Mouse (Mus musculus): ENCODE data around the gene 9930111J21Rik2. TPM values are rescaled to one million over a fixed set of nuclear protein-coding genes. Genes with fewer than 3 reads are reported as not detected.
"Not testable (repeated sequence)": the region's sequence is repeated elsewhere in the genome, so short reads cannot be mapped to it uniquely, and the experiment has no call there.

9930111J21Rik2 gene
- polyA plus RNA-seq, 1 experiment: 2.4 TPM

- H3K36me3 ChIP-seq (ENCODE audit: control insufficient read depth, insufficient read depth, low read length): no peaks in the 10 kb centered on the region
- H3K4me3 ChIP-seq (ENCODE audit: insufficient read depth, low read depth, low read length): no peak overlapping the region
- TF ChIP-seq CTCF (conservative IDR thresholded peaks at IDR 0.05; ENCODE audit: insufficient read depth, insufficient read length, low read depth, low read length) (no peak), POLR2A (IDR thresholded peaks at IDR 0.05; ENCODE audit: low read depth, low read length) (no peak)
- WGBS: 62% methylated on average over 1 of the region's 1 CpGs
- DNase-seq: no peak
- H3K27me3 ChIP-seq (replicated peaks; ENCODE audit: control insufficient read depth, insufficient read depth, low read length): no peaks in the 10 kb centered on the region
- H3K4me1 ChIP-seq (ENCODE audit: control insufficient read depth, insufficient read depth, low read length): peaks cover 16% of the 10 kb centered on the region
- peak overlapping the region; percentile 83 for H3K27ac ChIP-seq (ENCODE audit: insufficient read depth, low read depth, low read length)
Measured at GRCm38 (mm10) chr11:49077012-49077411, 26.0 kb upstream of the 9930111J21Rik2 start.

DNA sequence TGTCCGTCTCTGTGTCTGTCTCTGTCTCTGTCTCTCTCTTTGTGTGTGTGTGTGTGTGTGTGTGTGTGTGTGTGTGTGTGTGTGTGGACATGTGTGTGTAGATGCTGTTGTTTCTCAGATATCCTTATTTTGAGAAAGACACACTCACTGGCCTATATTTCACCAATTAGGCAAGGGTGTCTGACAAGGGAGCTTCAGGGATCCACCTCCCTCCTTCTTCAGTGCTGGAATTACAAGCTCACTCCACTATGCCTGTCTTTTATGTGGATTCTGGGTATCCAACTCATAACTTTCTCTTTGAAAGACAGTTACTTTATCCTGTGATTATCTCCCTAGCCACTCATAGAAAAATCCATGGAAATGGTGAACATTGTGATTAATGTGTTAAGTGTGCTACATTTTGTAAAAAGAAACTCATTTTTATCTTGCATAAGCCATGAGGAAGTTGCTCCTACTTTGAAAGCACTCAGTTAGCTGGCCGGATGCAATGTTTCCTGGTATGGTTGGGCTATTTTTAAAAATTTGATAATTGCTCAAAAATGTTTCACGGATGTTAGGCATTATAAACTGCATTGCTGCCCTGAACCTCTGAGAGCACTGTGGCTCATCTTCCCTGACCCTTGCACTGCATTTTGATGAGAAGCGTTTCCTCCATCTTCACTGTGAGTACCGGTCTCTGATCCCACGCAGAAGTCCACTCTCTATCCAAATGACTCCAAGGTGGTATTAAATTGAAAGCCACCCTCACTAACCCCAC is 25.1 kb upstream of the 9930111J21Rik2 start, which contains the start of gene Ifi47:
Ifi47 (plus strand) TSS at position 587 of the 757 bp plus-strand sequence.
- H3K4me3 ChIP-seq (ENCODE audit: insufficient read depth, low read depth, low read length); H3K36me3 ChIP-seq (ENCODE audit: control insufficient read depth, insufficient read depth, low read length); H3K27me3 ChIP-seq (replicated peaks; ENCODE audit: control insufficient read depth, insufficient read depth, low read length): not testable (repeated sequence)
- peak; percentile 83 for DNase-seq
- Histone ChIP-seq H3K27ac (ENCODE audit: insufficient read depth, low read depth, low read length) (peak within 1 kb of the TSS; percentile 83), H3K4me1 (ENCODE audit: control insufficient read depth, insufficient read depth, low read length) (peaks cover 13% of the 10 kb centered on the region)
- 38% methylated on average over 6 of the region's 6 CpGs for WGBS
- 0 out of 2 replicates have a peak, but pooled peaks have one; percentile 11 for TF ChIP-seq CTCF (conservative IDR thresholded peaks at IDR 0.05; ENCODE audit: insufficient read depth, insufficient read length, low read depth, low read length)

- no peak for DNase-seq
- Histone ChIP-seq H3K36me3 (ENCODE audit: control insufficient read depth, insufficient read depth, low read length) (no peaks in the 10 kb centered on the region), H3K27me3 (replicated peaks; ENCODE audit: control insufficient read depth, insufficient read depth, low read length) (no peaks in the 10 kb centered on the region), H3K4me3 (ENCODE audit: insufficient read depth, low read depth, low read length) (no peak overlapping the region), H3K27ac (ENCODE audit: insufficient read depth, low read depth, low read length) (no peak overlapping the region), H3K4me1 (ENCODE audit: control insufficient read depth, insufficient read depth, low read length) (no peaks in the 10 kb centered on the region; the same call in 1 of the 2 replicates)
- WGBS: 93% methylated on average over 1 of the region's 1 CpGs
- TF ChIP-seq CTCF (conservative IDR thresholded peaks at IDR 0.05; ENCODE audit: insufficient read depth, insufficient read length, low read depth, low read length) (no peak), POLR2A (IDR thresholded peaks at IDR 0.05; ENCODE audit: low read depth, low read length) (no peak)
Measured at GRCm38 (mm10) chr11:49068358-49068757, 17.3 kb upstream of the 9930111J21Rik2 start.

- H3K4me1 ChIP-seq (ENCODE audit: control insufficient read depth, insufficient read depth, low read length); H3K27me3 ChIP-seq (replicated peaks; ENCODE audit: control insufficient read depth, insufficient read depth, low read length); H3K36me3 ChIP-seq (ENCODE audit: control insufficient read depth, insufficient read depth, low read length): not testable (repeated sequence)
- peak within 1 kb of the TSS; percentile 39 for H3K4me3 ChIP-seq (ENCODE audit: insufficient read depth, low read depth, low read length)
- DNase-seq: peak; percentile 63
- peak within 1 kb of the TSS; percentile 64 for H3K27ac ChIP-seq (ENCODE audit: insufficient read depth, low read depth, low read length)
- 54% methylated on average over 5 of the region's 5 CpGs for WGBS
Measured at GRCm38 (mm10) chr11:49063713-49064469, 12.8 kb upstream of the 9930111J21Rik2 start, which contains the start of gene Tgtp2. Gene Tgtp2 (minus strand): TSS chr11:49064206.

DNA sequence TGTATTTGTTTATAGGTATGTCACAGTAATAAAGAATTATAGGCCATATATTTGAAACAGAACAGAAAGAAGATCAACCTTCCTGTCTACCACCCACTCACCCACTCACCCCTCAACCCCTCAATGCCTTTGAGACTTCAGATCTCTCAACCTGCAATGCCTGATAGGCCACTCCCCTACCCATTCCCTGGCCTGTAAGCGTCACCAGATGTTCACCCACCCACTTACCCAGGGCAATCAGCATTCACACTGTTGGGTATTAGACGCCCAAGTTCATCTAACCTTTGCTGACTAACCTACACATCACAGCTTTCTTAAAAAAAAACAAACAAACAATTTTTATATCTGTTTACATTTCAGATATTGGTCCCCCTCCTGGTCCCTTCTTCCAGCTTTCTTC is 10.8 kb upstream of the 9930111J21Rik2 start:
- not testable (repeated sequence) for H3K27me3 ChIP-seq (replicated peaks; ENCODE audit: control insufficient read depth, insufficient read depth, low read length); H3K27ac ChIP-seq (ENCODE audit: insufficient read depth, low read depth, low read length); H3K36me3 ChIP-seq (ENCODE audit: control insufficient read depth, insufficient read depth, low read length); DNase-seq; H3K4me1 ChIP-seq (ENCODE audit: control insufficient read depth, insufficient read depth, low read length)
- 65% methylated on average over 2 of the region's 2 CpGs for WGBS
- H3K4me3 ChIP-seq (ENCODE audit: insufficient read depth, low read depth, low read length): peak overlapping the region; percentile 47

- not testable (repeated sequence) for DNase-seq; H3K27ac ChIP-seq (ENCODE audit: insufficient read depth, low read depth, low read length); H3K36me3 ChIP-seq (ENCODE audit: control insufficient read depth, insufficient read depth, low read length); H3K4me3 ChIP-seq (ENCODE audit: insufficient read depth, low read depth, low read length); H3K27me3 ChIP-seq (replicated peaks; ENCODE audit: control insufficient read depth, insufficient read depth, low read length); H3K4me1 ChIP-seq (ENCODE audit: control insufficient read depth, insufficient read depth, low read length)
- 46% methylated on average over 2 of the region's 3 CpGs for WGBS
Measured at GRCm38 (mm10) chr11:49060061-49060460, 9.0 kb upstream of the 9930111J21Rik2 start.

DNA sequence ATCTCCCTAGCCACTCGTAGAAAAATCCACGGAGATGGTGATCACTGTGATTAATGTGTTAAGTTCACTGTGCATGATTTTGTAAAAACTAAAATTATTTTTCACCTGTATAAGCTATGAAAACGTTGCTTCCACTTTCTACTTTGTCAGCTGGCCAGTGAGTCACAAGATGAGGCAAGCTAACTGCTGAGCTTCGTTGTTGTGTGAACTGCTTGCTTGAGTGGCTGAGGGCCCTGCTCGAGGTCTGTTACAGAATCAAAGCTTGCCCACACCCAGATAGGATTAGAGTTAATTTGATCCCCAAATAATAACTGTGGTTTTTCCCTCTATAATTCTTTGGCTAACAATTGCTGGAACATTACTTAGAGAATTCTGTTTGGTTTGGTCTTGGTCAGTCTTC is 852 bp upstream of the 9930111J21Rik2 start:
- not testable (repeated sequence) for H3K4me1 ChIP-seq (ENCODE audit: control insufficient read depth, insufficient read depth, low read length); H3K36me3 ChIP-seq (ENCODE audit: control insufficient read depth, insufficient read depth, low read length); H3K27me3 ChIP-seq (replicated peaks; ENCODE audit: control insufficient read depth, insufficient read depth, low read length); H3K27ac ChIP-seq (ENCODE audit: insufficient read depth, low read depth, low read length); DNase-seq; H3K4me3 ChIP-seq (ENCODE audit: insufficient read depth, low read depth, low read length)
- no CpG with 5 or more reads among the region's 5 CpGs for WGBS

GRCm38 (mm10) chr11:49050064-49050463 is 978 bp downstream of the 9930111J21Rik2 start:
- not testable (repeated sequence) for H3K27me3 ChIP-seq (replicated peaks; ENCODE audit: control insufficient read depth, insufficient read depth, low read length); H3K36me3 ChIP-seq (ENCODE audit: control insufficient read depth, insufficient read depth, low read length); DNase-seq; H3K27ac ChIP-seq (ENCODE audit: insufficient read depth, low read depth, low read length); H3K4me1 ChIP-seq (ENCODE audit: control insufficient read depth, insufficient read depth, low read length); H3K4me3 ChIP-seq (ENCODE audit: insufficient read depth, low read depth, low read length)

GRCm38 (mm10) chr11:49012074-49012473 is 39.0 kb downstream of the 9930111J21Rik2 start:
- not testable (repeated sequence) for H3K27me3 ChIP-seq (replicated peaks; ENCODE audit: control insufficient read depth, insufficient read depth, low read length); H3K27ac ChIP-seq (ENCODE audit: insufficient read depth, low read depth, low read length); H3K4me3 ChIP-seq (ENCODE audit: insufficient read depth, low read depth, low read length); H3K36me3 ChIP-seq (ENCODE audit: control insufficient read depth, insufficient read depth, low read length); H3K4me1 ChIP-seq (ENCODE audit: control insufficient read depth, insufficient read depth, low read length); DNase-seq

DNA sequence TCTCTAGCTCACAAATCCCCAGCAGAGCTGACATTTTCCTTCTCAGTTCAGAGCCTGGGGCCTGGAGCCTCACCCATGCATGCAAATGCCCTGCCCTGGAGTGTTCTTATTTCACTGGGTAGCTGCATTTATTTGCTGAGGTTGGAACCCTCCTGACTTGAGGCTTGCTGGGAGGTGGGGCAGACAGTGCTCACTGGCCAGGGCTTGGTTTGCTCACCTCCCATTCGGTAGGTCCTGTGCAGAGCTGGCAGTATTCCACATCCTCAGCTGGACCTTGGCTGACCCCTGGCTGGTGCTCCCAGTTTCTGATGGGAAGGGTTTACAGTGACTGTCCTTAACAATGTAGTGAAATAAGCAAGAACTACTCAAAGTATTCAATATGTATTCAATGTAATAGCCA is 44.3 kb downstream of the 9930111J21Rik2 start:
- WGBS: 0% methylated on average over 1 of the region's 1 CpGs
- H3K27me3 ChIP-seq (replicated peaks; ENCODE audit: control insufficient read depth, insufficient read depth, low read length); H3K4me3 ChIP-seq (ENCODE audit: insufficient read depth, low read depth, low read length); H3K4me1 ChIP-seq (ENCODE audit: control insufficient read depth, insufficient read depth, low read length); H3K27ac ChIP-seq (ENCODE audit: insufficient read depth, low read depth, low read length); H3K36me3 ChIP-seq (ENCODE audit: control insufficient read depth, insufficient read depth, low read length): not testable (repeated sequence)
- DNase-seq: peak; percentile 42
